Mouse (Mus musculus) yolk sac, embryonic 10.5 days (tissue): ENCODE data around the gene Shq1.

Source experiments
- DNase-seq: peaks from one replicate; pipeline ENCODE4 v3.0.0-alpha.2; 2017; ENCODE audit warnings: low spot score

Shq1 gene

DNA sequence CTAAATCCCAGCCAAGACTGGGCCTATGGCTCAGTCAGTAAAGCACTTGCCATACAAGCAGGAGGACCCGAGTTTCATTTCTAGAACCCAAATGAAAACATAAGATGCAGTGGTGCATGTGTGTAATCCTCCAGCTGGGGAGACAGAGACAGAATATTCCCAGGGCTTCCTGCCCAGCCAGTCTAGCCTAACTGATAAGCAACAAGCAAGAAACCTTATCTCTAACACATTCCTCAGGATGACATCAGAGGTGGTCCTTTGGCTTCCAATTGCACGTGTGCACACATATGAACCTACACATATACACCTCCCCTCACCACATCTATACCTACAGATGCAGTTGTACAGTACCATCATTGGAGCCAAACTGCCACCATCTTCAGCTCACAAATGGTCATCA lies 2.1 kb downstream of the Shq1 start:
- DNase-seq: no peak

DNA sequence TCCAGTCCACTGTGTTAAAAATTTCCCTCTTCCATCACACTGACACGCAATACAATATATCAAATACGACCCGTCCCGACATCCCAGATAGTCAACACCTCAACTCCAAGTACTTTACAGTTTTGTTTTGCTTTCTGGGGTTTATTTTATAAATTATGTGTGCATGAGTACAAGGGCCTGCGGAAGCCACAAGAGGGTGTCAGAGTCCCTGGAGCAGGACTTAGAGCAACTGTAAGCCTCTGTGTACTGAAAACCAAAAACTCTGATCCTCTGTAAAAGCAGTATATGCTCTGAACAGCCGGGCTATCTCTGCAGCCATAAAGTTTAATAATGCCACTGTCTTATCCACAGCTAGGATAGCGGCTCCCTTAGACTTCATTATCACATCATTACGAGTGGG lies 3.3 kb downstream of the Shq1 start:
- DNase-seq: no peak

DNA sequence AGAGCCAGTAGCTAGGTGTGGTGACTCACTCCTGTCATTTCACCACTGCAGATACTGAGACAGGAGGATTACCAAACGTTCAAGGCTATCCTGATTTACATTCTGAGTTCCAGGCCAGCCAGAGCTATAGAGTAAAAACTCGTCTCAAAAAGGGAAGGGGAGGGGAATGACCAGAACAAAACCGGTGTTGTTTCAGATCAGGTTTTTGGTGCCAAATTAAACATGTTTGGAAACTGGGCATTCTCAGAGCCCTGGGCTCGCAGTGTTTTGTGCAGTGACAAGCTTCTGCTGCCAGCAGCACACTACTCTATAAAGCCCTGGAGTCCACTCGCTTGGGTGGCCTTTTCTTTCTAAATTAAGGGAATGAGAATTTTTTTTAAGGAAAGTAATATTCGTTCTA lies 8.7 kb downstream of the Shq1 start:
- no peak for DNase-seq

DNA sequence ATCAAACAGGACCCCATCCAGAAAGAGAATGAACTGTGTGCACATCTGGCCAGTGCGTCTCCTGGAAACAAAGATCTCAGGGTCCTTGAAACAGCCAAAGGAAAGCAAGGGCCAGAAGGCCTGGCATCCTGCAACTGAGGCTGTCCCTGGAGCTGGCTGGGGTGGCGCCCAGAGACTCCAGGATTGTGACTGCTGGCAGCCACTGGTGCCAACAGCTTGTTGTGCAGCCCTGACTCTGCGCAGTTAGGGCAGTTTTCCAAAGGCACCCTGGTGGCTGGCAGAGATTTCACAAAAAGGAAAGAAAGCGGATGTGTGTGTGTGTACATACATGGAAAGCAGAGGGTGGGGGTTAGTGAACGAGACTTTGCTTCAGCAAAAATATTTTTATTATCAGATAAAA lies 10.6 kb downstream of the Shq1 start:
- DNase-seq: no peak

DNA sequence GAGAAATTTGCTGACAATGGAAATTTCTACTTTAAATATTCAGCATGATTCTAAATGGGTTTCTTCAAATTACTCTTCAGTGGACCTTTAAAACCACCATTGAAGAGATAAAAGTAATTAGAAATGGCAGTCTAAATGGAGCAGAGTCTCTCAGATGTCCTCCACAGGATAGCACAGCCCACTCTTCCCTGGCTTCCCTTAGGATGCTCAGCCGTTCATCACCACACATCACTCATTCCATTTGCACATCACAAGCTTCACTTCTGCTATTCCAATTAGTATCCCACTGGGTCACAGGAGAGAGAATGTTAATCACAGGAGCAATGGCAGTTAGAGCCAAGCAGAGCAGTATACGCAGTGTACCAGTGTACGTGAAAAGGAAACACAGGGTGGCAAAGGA lies 18.4 kb downstream of the Shq1 start:
- DNase-seq: no peak

DNA sequence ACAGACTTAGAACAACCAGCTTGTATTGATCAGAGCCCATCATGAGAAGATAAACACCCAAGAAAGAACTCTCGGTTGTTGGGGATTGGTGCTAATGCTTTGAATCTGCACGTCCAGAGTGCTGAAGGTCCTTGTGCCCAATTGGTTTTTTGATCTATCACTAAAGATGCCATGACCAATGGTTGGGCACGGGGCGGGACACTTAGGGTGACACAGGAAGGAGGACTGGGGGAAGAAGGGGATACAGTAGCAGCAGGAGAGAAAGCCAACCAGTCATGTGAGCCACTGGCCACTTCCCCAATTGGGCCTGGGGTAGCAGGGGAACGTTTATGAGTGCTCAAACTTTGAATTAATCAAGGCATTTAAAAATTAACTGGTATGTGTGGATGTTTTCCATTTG lies 23.8 kb downstream of the Shq1 start:
- DNase-seq: no peak

- no peak for DNase-seq
Observed at GRCm38 (mm10) chr6:100645469-100646201, 25.3 kb downstream of the Shq1 start.

- DNase-seq: no peak
Observed at GRCm38 (mm10) chr6:100644631-100645030, 26.3 kb downstream of the Shq1 start.

DNA sequence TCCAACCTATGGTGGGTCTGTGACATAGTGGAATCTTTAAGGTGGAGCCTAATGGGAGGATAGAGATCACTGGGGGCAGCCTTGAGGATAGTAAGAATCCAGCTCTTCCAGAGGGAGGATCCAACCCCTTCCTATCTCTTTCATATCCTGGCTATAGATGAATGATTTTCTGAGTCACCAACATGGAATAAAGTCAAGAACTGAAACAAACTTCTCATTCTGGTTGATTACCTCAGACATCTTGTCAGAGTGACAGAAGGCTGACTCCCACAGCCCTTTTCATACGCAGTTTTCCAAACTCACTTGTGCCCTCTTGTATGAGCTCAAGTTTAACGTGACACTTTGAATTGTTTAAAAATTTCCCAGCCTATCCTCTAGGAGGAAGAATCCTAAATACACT lies 28.2 kb downstream of the Shq1 start:
- DNase-seq: no peak

DNA sequence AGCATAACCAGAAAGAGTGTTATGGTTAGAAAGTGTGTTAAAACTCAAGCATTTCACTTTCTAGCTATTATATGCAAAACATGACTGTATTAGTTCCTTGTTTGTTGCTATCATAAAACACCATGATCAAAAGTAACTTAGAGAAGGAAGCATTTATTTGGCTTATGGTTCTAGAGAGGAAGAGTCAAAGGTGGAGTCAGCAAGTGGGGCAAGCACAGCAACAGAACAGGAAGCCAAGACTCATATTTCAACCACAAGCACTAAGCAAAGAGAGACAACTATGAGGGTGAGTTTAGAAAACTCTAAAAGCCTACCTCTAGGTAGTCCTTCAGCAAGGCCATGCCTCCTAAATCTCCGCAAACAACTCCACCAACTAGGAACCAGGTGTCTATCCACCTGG lies 30.4 kb downstream of the Shq1 start:
- DNase-seq: no peak

- DNase-seq: no peak
Observed at GRCm38 (mm10) chr6:100629086-100629485, 41.9 kb downstream of the Shq1 start.

DNA sequence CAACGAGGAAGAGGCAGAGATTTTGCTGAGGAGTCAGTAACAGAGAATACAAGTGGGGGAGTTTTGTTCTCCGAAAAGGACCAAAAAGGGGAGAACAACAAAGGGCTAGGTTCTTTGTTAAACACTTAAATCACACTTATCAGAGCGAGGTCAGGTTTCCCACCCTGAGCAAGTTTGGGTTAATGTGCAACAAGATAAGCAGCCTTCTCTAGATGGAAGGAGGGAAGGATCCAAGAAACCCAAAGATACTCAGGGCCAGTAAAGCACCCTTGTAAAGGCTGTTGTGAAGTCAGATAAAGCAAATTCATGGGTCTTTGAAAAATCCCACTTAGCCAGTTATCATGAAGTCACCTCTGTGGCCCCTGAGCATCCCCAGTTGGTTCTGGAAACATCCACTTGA lies 42.7 kb downstream of the Shq1 start:
- DNase-seq: no peak

GRCm38 (mm10) chr6:100623922-100624321 lies 47.0 kb downstream of the Shq1 start:
- DNase-seq: no peak

DNA sequence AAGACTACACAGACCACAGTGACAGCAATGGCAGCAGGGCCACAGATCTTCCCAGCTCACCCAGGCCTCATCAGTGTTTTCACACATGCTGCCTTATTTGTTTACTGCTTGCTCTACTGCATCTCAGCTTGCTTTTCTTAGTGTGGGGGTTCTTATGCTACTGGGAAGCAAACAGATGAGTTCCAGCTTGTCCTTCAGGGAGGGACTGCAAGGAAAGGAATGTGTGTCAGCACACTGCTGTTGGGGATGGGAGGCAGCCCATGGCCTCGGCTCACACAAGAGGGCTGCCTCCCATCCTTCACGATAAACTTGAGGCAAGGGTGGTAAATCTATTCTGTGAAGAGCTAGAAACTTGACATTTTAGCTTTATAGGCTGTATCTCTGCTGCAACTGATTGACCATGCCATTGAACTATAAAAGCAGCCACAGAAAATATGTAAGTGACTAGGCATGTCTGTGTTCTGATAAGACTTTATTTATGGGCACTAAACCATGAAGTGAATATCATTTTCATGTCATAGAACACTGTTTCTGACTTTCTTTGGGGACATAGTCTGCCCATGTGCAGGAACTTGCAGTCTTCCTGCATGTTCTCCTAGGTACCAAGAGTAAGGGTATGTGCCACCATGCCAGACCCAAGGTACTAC lies 48.0 kb downstream of the Shq1 start:
- DNase-seq: no peak

DNA sequence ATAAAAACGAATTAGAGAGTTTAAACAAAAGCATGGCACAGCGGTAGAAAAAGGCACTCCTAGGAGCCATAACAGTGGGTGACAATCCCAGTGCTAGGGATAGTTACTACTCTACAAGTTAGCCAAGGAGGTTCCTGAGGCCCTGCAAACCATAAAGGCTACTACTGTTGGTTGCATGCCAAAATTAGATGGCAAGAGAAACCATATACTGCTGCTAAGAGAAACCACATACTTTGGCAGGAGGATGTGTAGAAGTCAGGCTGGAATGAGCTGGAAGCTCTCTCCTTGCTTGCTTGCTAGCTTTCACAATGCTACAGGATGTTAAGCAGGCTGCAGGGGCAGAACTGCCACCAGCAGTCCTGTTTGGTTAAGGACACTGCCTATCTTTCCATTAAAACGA lies 50.5 kb downstream of the Shq1 start:
- DNase-seq: no peak

DNA sequence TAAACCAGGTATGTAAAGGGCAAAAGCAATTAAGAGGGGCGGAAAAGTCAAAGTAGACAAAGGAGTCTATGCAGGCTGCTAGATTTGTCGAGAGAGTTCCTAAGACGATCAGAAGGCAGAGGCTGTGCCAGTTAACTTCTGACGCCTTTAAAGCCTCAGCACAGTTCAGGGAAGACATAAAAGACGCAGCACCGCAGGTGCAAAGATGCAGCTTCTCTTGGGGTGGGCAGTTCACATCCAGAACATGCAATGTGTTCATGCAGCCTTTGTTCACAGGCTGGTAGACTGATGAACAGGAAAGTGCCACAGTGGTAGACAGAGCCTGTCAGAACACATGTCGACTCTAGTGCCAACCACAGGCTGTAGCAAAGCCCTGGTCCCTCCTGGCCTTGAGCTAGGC lies 51.6 kb downstream of the Shq1 start:
- no peak for DNase-seq

- DNase-seq: no peak
Observed at GRCm38 (mm10) chr6:100616133-100616532, 54.8 kb downstream of the Shq1 start.

- no peak for DNase-seq
Observed at GRCm38 (mm10) chr6:100613593-100614267, 57.2 kb downstream of the Shq1 start.

DNA sequence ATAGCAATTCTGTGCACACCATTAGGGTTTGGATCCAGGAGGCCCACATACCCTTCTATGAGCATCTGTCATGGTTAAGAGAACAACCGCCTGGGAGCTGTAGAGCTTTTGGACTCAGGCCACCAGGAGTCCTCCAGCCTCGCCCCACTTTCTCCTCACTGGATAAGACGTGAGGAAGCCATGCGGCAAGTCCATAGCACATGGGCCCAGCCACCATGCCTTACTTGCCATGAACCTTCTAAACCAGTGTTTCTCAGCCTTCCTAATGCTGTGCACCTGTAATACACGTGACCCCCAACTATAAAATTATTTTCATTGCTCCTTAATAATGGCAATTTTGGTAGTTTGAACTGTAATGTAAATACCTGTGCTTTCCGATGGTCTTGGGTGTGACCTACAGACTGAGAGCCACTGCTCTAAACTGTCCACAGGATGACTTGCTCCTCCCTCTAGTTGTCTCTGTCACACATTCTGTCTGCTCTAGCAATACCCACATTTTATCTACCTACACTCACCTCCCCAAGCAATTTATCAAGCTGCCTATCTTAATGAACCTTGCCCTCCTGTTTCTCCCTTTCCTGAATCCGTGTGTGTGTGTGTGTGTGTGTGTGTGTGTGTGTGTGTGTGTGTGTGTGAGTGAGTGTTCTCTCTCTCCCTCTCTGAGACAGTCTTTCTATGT lies 59.9 kb downstream of the Shq1 start:
- no peak for DNase-seq

DNA sequence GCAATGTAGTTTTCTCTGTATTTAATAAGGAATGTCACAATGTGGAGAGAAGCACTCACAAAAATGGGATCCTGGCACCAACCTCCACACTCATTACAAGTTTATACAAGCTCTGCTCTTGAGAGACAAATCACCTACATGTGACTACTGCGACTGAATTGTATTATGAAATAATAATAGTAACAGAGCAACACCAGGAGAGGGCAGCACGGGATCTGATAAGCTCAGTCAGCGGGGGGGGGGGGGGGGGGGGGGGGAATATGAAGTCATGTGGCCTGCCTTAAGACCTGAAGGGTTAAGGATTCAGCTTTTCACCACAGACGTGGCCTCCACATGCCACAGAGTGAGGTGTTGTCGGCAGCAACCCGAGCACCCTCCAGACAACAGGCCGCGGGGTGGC lies 60.8 kb downstream of the Shq1 start:
- DNase-seq: no peak

GRCm38 (mm10) chr6:100609256-100609655 lies 61.7 kb downstream of the Shq1 start:
- no peak for DNase-seq

DNA sequence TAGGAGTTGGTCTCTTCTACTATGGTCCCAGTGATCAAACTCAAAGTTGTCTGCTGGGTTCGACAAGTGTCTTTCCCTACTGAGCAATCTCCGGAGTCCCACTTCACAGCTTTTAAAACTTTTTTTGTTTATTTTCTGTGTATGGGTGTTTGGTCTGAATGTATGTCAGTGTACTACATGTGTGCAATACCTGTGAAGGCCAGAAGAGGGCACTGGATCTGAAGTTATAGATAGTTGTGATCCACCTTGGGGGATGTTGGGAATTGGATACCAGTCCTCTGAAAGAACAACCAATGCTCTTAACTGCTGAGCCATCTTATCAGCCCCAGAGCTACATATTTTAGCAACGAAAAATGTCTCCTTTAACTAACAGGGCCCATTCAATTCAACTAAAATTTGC lies 62.5 kb downstream of the Shq1 start:
- no peak for DNase-seq

GRCm38 (mm10) chr6:100606805-100607204 lies 64.2 kb downstream of the Shq1 start:
- DNase-seq: no peak
